Mouse (Mus musculus) brain, embryonic 14.5 days (tissue): ENCODE measurements around the gene Rasgrf2. TPM values are rescaled to one million over a fixed set of nuclear protein-coding genes. Genes with fewer than 3 reads are reported as not detected.

Experiments used
- DNase-seq: peaks from one replicate; pipeline ENCODE4 v3.0.0-alpha.2; 2011; ENCODE audit warnings: low read depth
- CTCF ChIP-seq: fragments of 200-500 bp; IDR thresholded peaks from 2 replicates; pipeline ENCODE4 v1.5.1; 2012; ENCODE audit warnings: inconsistent platforms, mild to moderate bottlenecking, moderate library complexity, borderline replicate concordance; ENCODE audit not compliant: insufficient read depth, insufficient read length; ENCODE audit errors: extremely low read depth
- POLR2A ChIP-seq: fragments of 200-500 bp; IDR thresholded peaks from 2 replicates; pipeline ENCODE4 v1.6.1; 2012; ENCODE audit warnings: mild to moderate bottlenecking, inconsistent platforms, borderline replicate concordance; ENCODE audit not compliant: poor library complexity, insufficient read depth, insufficient read length, severe bottlenecking; ENCODE audit errors: extremely low read depth
- polyA plus RNA-seq: library from polyadenylated mRNA; depleted of rRNA; stranded (reverse); fragments of >200 nt; gene quantifications from 2 replicates; pipeline ENCODE4 v1.2.3, GENCODE M21; 2012

The Rasgrf2 gene
- polyA plus RNA-seq, 1 experiment = 6.9 TPM

DNA sequence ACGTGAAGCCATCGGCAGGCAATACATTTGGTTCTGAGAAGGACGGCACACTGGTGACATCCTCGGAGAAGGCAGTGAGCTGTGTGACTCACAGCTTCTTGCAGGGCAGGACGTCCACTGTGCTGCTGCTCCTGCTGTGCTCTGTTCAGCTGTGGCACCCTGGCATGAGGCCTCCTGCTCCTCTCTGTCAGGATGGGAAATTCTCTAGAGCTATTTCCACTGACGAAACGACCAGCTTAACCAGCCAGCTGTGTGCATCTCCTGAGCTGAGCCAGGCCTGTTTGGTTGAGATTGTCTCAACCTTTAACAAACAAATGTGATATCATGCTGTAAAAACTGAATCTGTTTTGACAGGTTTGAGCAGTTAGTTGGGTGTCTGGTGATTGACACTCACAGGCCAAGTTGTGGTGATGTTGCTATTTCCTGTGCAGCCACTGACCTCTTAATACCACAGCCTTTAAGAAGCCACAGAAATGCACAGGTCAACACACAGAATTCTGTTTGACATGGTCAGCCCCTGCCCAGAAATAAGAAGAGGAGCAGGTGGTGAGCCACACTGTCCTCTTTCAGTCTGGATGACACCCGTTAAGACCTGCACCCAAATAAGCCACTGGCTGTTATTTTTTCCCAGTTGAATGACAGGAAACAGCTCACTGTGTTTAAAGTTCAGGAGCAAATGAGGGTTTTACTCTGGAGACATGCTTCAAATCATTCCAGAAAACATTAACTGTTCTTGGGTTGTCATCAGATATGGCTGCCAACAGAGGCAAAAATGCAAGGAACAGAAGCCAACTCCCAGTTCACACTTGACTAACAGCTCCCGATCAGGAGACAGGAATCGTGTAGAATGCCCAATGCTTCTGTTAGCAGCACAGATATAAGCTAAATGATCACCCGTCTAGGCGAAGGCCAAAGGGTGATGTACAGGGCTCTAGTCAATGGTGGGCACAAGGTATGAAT, 36.0 kb downstream of the Rasgrf2 start:
- DNase-seq = no peak
- TF ChIP-seq CTCF (no peak), POLR2A (no peak)

DNA sequence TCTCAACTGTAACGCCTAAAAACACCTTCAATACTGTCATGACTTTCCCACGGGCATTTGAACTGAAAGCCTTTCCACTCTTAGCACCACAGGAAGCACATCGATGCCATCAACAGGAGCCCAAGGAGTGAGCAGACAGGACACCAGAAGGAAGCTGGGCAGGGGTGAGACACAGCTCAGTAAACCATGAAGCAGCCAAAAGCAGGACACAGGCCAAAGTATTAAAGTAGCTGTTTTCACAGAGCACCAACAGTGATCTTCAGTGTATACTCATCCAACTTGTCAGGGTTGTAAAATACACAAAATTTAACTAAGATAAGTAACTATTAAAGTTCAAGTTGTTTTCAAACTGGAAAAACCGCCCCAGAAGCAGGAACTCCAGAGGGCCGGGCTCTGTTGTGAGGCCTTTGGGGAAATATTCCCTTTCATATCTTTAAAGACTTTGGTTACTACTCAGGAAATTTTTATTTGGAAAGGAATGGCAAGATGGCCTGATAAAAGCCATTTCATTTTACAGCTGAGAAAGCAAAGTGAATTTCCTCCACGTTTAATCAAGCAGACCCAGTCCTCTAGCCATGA, 37.7 kb downstream of the Rasgrf2 start:
- DNase-seq = no peak
- no peak for TF ChIP-seq CTCF
- no peak for TF ChIP-seq POLR2A

DNA sequence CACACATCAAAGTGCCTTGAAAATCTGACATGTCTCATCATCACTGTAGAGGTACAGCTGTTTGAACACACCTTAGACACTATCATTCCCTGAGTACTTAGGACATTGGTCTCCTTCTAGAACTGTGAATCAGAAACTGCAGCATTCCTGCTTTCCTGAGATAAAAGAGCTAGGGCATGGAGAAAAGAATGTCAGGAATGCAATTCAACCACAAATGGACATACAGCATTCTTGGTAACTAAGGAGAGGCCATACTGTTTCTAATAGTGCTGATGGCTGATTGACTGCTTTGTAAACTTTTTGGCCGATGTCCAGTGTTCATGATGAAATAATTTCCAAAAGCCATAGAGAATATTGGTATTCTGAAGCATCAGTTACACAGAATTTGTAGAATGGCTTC, 58.3 kb downstream of the Rasgrf2 start:
- peak; percentile 7 for DNase-seq
- no peak for TF ChIP-seq CTCF
- TF ChIP-seq POLR2A = no peak

DNA sequence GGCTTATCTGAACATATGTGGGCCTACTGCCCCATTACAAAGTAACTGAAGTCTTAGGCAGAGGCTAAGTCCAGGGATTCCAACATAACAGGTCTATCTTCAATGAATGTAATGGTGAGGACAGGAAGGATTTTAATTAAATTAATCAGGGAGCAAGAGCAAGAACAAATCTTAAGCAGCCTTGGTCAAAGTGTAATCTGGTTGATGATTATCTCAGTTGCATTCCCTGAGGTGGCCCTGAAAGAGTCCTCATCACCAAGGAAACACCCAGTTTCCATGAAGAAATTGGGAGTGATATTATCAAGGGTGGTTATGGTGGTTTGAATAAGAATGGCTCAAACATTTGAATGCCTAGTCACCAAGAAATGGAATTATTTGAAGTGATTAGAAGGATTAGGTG, 62.8 kb downstream of the Rasgrf2 start:
- TF ChIP-seq CTCF (no peak), POLR2A (no peak)
- no peak for DNase-seq

DNA sequence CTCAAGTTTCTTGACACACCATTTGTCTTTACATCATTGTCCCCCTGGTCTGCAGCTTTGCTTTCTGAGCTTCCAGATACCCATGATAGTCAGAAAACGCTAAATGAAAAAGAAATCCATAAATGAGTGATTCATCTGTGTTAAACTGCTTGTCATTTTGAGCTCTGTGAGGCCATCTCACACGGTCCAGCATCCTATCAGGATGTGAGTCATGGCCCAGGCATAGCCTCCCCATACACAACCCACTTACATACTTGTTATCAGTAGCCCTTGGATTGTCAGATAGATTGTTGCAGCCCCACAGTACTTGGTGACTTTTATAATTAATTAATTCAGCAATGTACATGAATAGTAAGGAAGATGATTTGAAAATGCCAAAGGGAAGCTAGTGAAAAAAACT, 63.6 kb downstream of the Rasgrf2 start:
- TF ChIP-seq CTCF = no peak
- DNase-seq = no peak

DNA sequence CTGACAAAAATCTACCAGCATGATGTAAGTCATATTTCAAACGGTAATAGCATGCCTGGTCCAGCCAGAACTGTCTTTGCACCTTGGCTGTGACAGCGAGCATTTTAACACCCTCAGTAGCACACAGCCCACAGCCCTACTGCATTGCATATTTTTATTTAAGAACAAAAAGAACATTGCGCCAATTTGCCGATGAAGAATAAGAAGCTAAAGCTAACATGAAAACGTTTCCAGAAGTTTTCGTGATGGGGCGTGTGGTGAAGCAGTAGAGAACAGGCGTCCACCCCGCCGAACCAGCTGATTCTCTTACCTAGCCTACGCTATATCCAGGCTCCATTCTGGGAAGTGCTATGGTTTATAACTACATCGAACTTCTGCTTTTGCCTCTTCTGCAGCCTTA, 77.7 kb downstream of the Rasgrf2 start:
- no peak for DNase-seq

DNA sequence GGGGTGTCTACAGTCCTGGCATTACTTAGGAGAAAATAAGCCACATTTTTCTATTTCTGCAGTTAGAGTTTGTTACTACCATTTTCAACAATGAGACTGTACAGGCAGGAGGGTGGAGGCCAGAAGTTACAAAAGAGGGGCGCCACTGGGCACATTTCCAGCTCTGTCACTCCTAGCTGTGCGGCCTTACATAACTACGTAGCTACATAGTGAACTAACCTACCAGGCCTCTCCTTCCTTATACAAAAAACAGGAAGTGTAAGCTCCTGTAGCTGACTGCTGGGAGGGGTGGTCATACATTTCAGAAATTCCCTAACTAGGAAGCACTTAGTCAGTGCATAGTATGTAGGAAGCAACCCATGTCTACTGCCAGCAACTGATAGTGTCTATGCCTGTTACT, 78.5 kb downstream of the Rasgrf2 start:
- TF ChIP-seq CTCF (no peak), POLR2A (no peak)
- no peak for DNase-seq

More for the DNA sequence above, 77.7 kb downstream of the Rasgrf2 start:
- TF ChIP-seq CTCF = no peak
- no peak for TF ChIP-seq POLR2A

DNA sequence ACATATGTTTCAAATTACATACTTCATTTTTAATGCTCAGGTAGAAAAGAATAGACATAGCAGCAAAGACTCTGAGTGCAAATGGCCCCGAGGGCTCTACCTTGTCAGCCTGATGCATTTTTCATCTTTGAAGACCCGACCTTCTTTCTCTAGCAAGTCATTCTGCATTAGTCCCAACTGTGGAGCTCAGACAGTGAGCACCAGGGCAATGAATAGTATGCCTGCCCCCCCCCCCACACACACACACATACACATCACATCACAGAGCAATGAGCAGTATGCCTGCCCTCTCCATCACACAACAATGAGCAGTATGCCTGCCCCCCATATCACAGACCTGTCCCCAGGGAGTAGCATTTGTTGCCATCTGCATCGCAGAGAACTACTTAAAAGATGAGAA, 80.2 kb downstream of the Rasgrf2 start:
- TF ChIP-seq CTCF (no peak), POLR2A (no peak)
- DNase-seq = no peak

DNA sequence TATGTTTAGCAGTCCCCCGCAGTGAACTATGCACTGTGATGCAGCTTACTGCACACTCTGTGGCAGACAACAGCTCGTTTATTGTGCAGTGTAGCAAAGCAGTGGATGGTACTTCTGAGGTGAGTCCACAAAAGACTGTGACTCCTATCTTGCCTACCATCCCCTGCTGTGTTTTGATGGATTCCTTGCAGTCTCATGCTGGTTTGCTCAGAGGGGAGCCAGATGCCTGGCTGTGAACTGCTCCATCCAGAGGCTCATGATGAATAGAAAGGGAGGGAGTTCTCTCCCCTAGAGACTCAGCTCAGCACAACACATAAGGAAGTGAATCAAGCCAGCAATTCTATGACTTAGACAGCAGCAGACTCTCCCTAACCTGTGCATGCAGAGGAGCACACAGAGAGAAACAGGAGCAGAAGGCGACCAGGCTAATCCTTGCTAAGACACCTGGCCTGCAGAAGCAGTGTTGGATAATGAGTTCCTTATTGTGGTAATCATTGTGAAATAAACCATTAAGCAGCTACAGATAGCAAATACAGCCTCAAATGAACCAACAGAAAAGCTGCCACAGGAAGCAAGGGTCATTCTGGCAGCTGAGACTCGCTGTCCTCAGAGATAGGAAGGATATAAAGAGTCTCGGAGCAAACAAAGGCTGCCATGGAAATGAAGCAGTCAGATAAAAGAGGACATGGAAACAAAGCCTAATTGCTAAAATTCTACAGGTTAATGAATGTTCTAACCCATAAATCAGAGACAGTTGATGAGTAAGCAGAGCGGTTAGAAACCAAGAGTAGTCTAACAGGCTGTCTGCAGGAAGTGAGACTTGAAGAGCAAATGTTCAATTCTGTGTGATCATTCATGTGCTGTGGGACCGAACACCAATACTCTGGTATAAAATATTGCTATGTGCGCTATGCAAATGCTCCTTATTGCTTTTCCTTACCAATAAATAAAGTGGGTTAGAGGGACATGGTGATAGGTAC, 89.6 kb downstream of the Rasgrf2 start:
- peak; percentile 49 for DNase-seq
- no peak for TF ChIP-seq CTCF

DNA sequence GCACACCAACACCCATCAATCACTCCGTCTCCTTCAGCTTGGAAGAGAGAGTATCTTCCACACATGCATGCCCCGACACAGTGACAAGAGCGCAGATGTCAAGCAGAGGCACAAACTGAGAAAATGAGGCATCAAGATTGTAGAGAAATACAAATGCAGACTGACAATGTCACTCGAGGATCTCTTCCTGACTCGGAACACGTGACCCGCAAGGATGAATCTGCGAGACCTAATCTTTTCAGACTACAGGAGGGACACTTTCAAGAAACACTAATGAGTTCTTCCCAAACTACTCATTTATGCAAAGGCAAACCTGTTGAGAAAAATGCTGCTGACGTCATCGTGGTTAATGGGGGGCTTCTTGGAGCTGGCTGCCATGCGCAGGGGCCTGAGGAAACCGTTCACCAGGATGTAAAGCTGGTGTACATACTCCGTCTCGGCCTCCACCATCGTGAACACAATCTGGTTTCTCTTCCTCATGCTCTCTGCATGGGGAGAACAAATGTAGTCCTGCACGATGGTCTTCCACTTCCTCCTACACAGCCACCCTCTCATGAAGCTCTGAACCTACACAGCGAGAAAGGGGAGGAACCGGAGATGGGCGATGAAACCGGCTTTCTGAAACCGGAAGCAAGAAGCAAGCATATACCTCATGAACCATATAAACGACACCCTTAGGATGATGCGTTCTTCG, 100.9 kb downstream of the Rasgrf2 start:
- no peak for DNase-seq
- no peak for TF ChIP-seq CTCF
- TF ChIP-seq POLR2A = no peak

DNA sequence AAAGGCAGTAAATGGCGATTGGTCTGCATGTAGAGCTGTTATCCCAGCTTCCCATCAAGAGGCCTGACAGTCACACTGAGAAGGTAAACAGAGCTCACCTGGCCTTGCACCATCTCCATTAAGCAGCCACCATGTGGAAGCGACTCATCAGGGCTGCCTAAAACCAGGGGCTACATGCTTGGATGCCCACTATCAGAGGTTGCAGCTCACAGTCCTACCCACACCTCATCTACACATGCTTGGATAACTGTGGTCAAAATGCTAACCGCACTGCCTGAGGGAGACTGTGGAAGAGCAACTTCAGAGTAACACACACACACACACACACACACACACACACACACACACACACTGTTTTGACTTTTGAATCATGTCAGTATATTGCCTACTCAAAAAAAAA, 101.8 kb downstream of the Rasgrf2 start:
- TF ChIP-seq CTCF (no peak), POLR2A (no peak)
- DNase-seq = no peak

DNA sequence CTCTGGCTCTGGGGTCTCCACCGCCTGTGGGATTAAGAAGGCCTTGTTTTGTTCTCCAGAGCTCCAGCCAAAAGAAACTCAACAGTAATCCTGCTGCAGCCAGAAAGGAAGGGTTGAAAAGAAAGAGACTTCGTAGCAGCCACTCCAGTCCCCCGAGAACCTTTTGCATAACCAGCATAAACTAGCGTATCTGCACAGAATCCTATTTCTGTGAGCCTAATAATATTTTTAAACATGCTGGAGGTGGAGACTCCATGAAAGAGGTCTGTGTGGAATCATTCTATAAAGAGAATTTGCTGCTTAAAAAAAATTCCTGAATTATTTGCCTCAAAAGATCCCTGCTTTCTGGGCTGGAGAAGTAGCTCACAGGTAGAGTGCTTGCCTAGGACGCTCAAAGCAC, 103.5 kb downstream of the Rasgrf2 start:
- TF ChIP-seq CTCF = no peak
- no peak for DNase-seq

DNA sequence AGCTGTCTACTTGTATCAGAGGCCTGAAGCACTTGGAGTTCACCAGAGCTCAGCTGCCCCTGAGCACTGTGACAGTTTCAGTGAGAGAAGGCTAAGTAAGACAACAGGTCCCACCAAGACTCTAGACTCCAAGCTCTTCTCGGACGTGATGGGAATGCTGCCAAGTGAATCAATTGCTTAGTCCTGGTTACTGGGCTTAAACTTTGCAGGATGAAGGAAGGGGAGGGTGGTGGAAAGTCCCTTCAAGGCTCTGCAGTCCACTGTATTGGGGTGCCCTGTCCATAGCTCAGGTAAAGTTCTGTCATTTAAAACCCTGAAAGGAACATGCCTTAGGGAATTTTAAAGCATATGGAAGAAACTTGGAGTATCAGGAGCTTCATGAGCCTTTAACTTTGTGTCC, 104.8 kb downstream of the Rasgrf2 start:
- no peak for TF ChIP-seq CTCF
- no peak for TF ChIP-seq POLR2A
- no peak for DNase-seq

DNA sequence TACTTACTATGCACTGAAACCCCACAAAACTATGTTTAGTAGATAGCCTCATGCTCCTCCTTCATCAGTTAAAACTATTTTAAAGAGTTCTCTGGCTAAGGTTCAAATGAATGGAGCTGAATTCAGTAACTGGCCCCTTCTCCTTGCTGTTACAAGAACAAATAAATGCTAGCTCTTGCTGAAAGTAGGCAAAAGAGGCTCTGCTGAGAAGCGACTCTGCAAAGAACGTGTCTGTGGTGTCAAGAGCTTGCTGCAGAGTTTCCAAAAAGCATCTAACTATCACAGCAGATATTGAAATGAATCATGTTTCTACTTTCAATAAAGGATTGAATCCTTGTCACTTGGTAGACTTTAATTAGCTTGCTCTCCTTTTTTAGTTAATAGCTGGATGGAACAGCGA, 106.3 kb downstream of the Rasgrf2 start:
- DNase-seq = no peak
- no peak for TF ChIP-seq CTCF
- no peak for TF ChIP-seq POLR2A
